Mouse (Mus musculus) kidney, postnatal 14 days (tissue): Measurements from ENCODE around the gene Mlh3.

Experiments
- DNase-seq: peaks from one replicate; pipeline ENCODE4 v3.0.0; 2022; ENCODE audit warnings: mixed read lengths

Mlh3 gene

DNA sequence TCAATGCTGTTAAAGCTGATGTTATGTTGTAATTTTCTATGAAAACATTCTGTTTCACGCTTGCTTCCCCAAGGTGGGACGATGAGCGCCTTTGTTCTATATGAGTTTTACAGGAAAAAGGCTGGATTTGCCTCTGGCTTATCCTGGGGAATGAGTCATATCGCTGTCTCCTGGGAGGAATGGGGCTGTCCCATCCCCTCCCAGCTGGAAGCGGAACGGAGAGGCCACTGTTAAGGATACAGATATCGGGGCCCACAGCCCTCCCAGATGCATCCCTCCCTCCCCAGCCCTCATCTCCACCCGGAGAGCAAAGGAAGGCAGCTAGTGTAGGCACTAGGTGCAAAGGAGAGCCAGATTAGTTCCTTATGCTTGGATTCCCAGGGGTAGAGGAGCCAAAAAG lies 84.6 kb downstream of the Mlh3 start:
- no peak for DNase-seq
